Mouse (Mus musculus): Measurements from ENCODE around the gene Il11ra1.

- no peak for TF ChIP-seq CTCF (IDR thresholded peaks at IDR 0.05)
- TF ChIP-seq POLR2A (IDR thresholded peaks at IDR 0.05; ENCODE audit: insufficient read depth, low read depth, low read length): no peak
Measured at GRCm38 (mm10) chr4:41660851-41661430, 38.8 kb upstream of the Il11ra1 start.

Measured in heart, adult 2 months (tissue).